Mouse (Mus musculus) kidney, embryonic 16.5 days (tissue): ENCODE data around the gene Ptgdr2. TPM values are rescaled to one million over a fixed set of nuclear protein-coding genes. Genes with fewer than 3 reads are reported as not detected.

Experiments used
- ATAC-seq: fragments of 200-750 bp; cut with Nextera tagmentation; 2 replicates; pipeline ENCODE4 v1.8.0; 2017; ENCODE audit warnings: moderate TSS enrichment; ENCODE audit not compliant: low FRiP score, low TSS enrichment
- H3K27ac ChIP-seq: fragments of 300-500 bp; sonication (generic); 2 replicates; pipeline ENCODE4 v1.5.1; 2014; ENCODE audit warnings: low read length
- H3K27me3 ChIP-seq: fragments of 300-500 bp; sonication (generic); 2 replicates; pipeline ENCODE4 v1.6.1; 2014; ENCODE audit warnings: low read length, control low read depth, mixed read lengths; ENCODE audit not compliant: insufficient read depth
- H3K36me3 ChIP-seq: fragments of 300-500 bp; sonication (generic); 2 replicates; pipeline ENCODE4 v1.6.1; 2014; ENCODE audit warnings: low read length, control low read depth, mixed read lengths; ENCODE audit not compliant: insufficient read depth
- H3K4me1 ChIP-seq: fragments of 300-500 bp; sonication (generic); 2 replicates; pipeline ENCODE4 v1.6.1; 2014; ENCODE audit warnings: low read length, control low read depth, mixed read lengths; ENCODE audit not compliant: insufficient read depth
- H3K4me2 ChIP-seq: fragments of 300-500 bp; sonication (generic); replicated peaks from 2 replicates; pipeline ENCODE4 v1.6.1; 2014; ENCODE audit warnings: low read depth, low read length
- H3K4me3 ChIP-seq: fragments of 300-500 bp; sonication (generic); 2 replicates; pipeline ENCODE4 v1.5.1; 2014; ENCODE audit warnings: mild to moderate bottlenecking, low read length
- H3K9ac ChIP-seq: fragments of 300-500 bp; sonication (generic); replicated peaks from 2 replicates; pipeline ENCODE4 v1.6.1; 2014; ENCODE audit warnings: low read length
- H3K9me3 ChIP-seq: fragments of 300-500 bp; sonication (generic); 2 replicates; pipeline ENCODE4 v1.6.1; 2016; ENCODE audit warnings: low read length, control low read depth
- WGBS: fragments of 180-500 bp; shearing (Covaris S2); extraction: QIAGEN DNeasy Blood & Tissue Kit; methylation state at CpG from one replicate; pipeline ENCODE4 v1.1.7; 2014; 5-methylcytosine and 5-hydroxymethylcytosine counted together
- polyA plus RNA-seq: library from polyadenylated mRNA; unstranded; fragments of >200 nt; fragmentation: Nextera tagmentation; extraction: Ambion mirVana; gene quantifications from 2 replicates; pipeline ENCODE4 v1.2.1, GENCODE M21; 2015

Ptgdr2 gene
- polyA plus RNA-seq, 1 experiment from 2014 or later, result 0.10 TPM

DNA sequence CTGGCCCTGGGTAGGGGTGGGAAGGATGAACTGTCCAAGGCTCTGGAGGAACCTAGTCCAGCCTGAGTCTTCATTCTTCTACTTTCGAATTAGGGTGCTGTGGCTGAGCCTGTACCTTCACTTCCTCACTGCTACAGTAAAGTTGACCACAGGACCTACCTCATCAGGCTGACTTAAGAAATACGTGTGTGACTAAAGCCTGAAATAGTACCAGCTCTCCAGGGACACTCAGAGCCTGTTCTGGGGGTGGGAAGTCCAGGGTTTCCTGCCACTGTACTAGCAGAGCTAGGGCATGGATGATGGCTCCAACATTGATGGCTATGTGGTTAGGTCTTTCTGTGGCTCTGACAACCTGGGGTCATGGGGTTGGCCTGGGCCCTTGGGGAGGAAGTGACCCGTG lies 7.0 kb downstream of the Ptgdr2 start:
- WGBS, result 84% methylated on average over 3 of the region's 3 CpGs
- Histone ChIP-seq H3K27me3 (no peaks in the 10 kb centered on the region), H3K9me3 (no peaks in the 10 kb centered on the region), H3K4me3 (no peak overlapping the region), H3K27ac (no peak overlapping the region), H3K4me2 (no peak overlapping the region), H3K36me3 (peaks cover 34% of the 10 kb centered on the region), H3K4me1 (peaks cover 28% of the 10 kb centered on the region), H3K9ac (no peak overlapping the region)
- ATAC-seq, result no peak

DNA sequence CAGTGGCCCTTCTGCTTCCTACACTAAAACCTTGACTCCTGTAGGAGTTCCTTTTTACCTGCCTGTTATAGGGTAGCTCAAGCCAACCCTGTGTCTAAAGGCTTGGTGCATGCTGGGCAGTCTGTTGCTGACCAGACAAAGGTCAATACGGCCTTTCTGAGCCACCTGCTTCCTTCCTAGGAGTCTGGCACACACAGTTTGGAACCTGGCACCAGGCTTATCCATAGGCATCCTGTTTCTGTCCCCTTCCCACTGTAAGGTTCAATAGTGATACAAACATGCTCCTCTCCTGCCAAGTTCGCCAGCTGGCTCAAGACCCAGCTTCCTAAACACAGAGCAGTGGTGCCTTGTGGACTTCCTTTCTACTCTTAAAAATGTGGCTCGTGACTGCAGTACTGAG lies 9.5 kb downstream of the Ptgdr2 start:
- H3K36me3 ChIP-seq, result peaks cover 34% of the 10 kb centered on the region
- peaks cover 24% of the 10 kb centered on the region for H3K4me1 ChIP-seq
- H3K27ac ChIP-seq, result no peak overlapping the region
- no peak overlapping the region for H3K4me3 ChIP-seq
- no peak for ATAC-seq
- no peak overlapping the region; the same call in 1 of the 2 replicates for H3K9ac ChIP-seq
- WGBS, result 74% methylated on average over 3 of the region's 3 CpGs
- no peaks in the 10 kb centered on the region for H3K9me3 ChIP-seq
- peak overlapping the region; percentile 100 for H3K4me2 ChIP-seq
- no peaks in the 10 kb centered on the region for H3K27me3 ChIP-seq

DNA sequence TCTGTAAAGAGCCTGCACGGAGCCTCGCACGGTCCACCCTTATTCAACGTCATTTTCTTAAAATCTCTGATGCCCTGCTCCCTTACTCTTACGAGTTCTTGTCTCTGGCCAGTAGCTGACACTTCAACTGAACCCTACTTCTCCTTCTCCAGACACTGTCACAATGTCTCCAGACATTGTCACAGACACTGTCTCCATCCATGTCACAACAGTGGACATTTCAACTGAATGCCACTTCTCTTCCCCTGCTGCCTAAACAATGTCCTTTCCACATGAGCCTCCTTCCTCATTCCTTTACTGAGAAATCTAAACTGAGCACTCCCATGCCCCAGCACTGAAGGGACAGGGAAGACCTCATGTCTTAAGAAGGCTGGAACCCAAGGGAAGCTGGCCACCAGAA lies 10.3 kb downstream of the Ptgdr2 start:
- Histone ChIP-seq H3K27me3 (no peaks in the 10 kb centered on the region), H3K4me3 (peak overlapping the region; percentile 89), H3K9me3 (no peaks in the 10 kb centered on the region), H3K9ac (peak overlapping the region; percentile 87), H3K27ac (no peak overlapping the region), H3K4me2 (peak overlapping the region; percentile 100), H3K36me3 (peaks cover 31% of the 10 kb centered on the region), H3K4me1 (peaks cover 31% of the 10 kb centered on the region)
- ATAC-seq, result no peak
- 84% methylated on average over 5 of the region's 5 CpGs for WGBS

GRCm38 (mm10) chr19:10948416-10948815 lies 11.5 kb downstream of the Ptgdr2 start:
- Histone ChIP-seq H3K9ac (peak overlapping the region; percentile 87), H3K27me3 (no peaks in the 10 kb centered on the region), H3K4me3 (peak overlapping the region; percentile 89), H3K9me3 (no peaks in the 10 kb centered on the region), H3K27ac (no peak overlapping the region), H3K4me1 (peaks cover 31% of the 10 kb centered on the region), H3K4me2 (peak overlapping the region; percentile 100), H3K36me3 (peaks cover 19% of the 10 kb centered on the region)
- WGBS, result 1% methylated on average over 20 of the region's 20 CpGs
- ATAC-seq, result no peak

GRCm38 (mm10) chr19:10949112-10949511 lies 12.2 kb downstream of the Ptgdr2 start, which contains the start of gene Ccdc86:
Gene Ccdc86 (minus strand): TSS chr19:10949266.
- Histone ChIP-seq H3K4me1 (peaks cover 31% of the 10 kb centered on the region), H3K9me3 (no peaks in the 10 kb centered on the region), H3K4me2 (peak within 1 kb of the TSS; percentile 100), H3K36me3 (peaks cover 12% of the 10 kb centered on the region), H3K27me3 (no peaks in the 10 kb centered on the region), H3K4me3 (peak within 1 kb of the TSS; percentile 89), H3K27ac (peak within 1 kb of the TSS; percentile 59; the same call in 1 of the 2 replicates), H3K9ac (peak within 1 kb of the TSS; percentile 87)
- under 1% methylated on average over 30 of the region's 30 CpGs for WGBS
- peak; percentile 97 for ATAC-seq

DNA sequence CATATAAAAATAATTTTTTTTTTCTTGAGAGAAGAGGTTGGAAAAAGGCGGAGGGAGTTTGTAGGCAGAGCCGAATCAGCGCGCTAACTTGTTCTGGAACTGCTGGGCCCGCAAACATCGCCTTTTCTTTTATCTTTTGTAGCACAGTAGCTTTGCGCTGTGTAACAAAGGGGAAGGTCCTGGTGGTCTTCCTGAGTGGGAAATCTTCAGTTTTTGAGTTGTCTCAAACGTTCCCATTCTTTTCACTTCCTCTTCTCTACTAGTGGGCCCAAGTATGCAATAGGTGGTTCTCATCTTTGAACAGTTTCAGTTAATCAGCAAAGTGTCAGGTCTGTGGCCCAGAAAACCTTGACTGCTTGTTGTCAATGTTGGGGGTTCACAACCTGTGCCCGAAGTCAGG lies 12.6 kb downstream of the Ptgdr2 start:
- Histone ChIP-seq H3K4me2 (peak overlapping the region; percentile 100), H3K4me3 (peak overlapping the region; percentile 89), H3K27ac (peak overlapping the region; percentile 59; the same call in 1 of the 2 replicates), H3K4me1 (peaks cover 31% of the 10 kb centered on the region), H3K27me3 (no peaks in the 10 kb centered on the region), H3K9ac (peak overlapping the region; percentile 70), H3K9me3 (no peaks in the 10 kb centered on the region), H3K36me3 (peaks cover 8% of the 10 kb centered on the region)
- no peak for ATAC-seq
- WGBS, result 33% methylated on average over 9 of the region's 9 CpGs

DNA sequence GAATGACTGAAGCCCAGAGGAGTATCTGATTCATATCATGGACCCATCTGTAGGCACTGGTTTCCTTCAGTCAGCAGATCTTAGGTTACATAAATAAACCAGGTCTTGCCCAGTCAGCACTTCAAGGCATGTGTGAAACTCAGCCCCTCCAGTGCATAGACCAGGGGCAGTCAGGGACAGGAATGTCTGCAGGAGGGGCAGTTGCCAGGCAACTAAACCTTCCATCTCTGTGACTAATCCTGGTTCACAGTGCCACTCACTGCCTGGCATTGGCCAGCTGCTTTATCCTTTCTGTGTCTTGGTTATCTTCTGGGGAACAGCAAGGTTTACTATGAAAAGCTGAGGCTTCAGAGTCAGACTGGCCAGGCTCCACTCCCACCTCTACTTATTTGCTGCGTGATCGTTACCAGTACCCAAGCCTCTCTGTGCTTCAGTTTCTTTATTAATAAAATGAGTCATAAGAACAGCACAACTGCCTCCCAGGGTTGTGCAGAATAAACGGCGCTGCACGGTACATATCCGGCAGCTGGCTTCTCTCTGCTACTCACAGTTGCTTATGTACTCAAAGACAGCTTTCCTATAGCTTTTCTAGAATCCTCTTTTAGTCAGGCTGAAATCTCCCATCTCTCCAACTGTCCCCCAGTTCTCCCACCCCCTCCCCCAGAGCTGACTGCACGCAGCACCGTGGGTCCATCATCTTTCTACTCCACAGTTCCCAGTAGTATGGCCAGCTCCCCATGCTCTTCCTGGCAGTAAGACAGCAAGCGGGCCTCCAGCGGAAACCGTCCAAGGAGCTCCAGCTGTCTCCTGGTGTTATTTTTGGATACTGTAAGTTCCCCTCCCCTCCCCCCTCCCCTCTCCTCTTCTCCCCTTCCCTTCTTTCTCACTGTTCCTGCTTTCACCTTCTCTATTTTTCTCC lies 15.3 kb downstream of the Ptgdr2 start:
- no peaks in the 10 kb centered on the region for H3K36me3 ChIP-seq
- H3K27me3 ChIP-seq, result peaks cover 8% of the 10 kb centered on the region; the same call in 1 of the 2 replicates
- no peak overlapping the region for H3K4me3 ChIP-seq
- peak overlapping the region; percentile 74 for H3K27ac ChIP-seq
- 53% methylated on average over 11 of the region's 11 CpGs for WGBS
- H3K9me3 ChIP-seq, result no peaks in the 10 kb centered on the region
- peak; percentile 40 for ATAC-seq
- H3K4me1 ChIP-seq, result peaks cover 22% of the 10 kb centered on the region
- H3K9ac ChIP-seq, result peak overlapping the region; percentile 18
- H3K4me2 ChIP-seq, result no peak overlapping the region

- Histone ChIP-seq H3K4me2 (no peak overlapping the region), H3K27ac (no peak overlapping the region), H3K27me3 (peaks cover 8% of the 10 kb centered on the region; the same call in 1 of the 2 replicates), H3K36me3 (no peaks in the 10 kb centered on the region), H3K4me1 (no peaks in the 10 kb centered on the region), H3K9ac (no peak overlapping the region), H3K4me3 (no peak overlapping the region), H3K9me3 (no peaks in the 10 kb centered on the region)
- WGBS, result 37% methylated on average over 11 of the region's 11 CpGs
- ATAC-seq, result peak; percentile 61
These were observed 22.4 kb downstream of the Ptgdr2 start for GRCm38 (mm10) chr19:10959085-10959977.

GRCm38 (mm10) chr19:10959978-10960346 lies 23.0 kb downstream of the Ptgdr2 start:
- H3K4me1 ChIP-seq, result no peaks in the 10 kb centered on the region

More at GRCm38 (mm10) chr19:10959978-10960346, 23.0 kb downstream of the Ptgdr2 start:
- no peak overlapping the region for H3K9ac ChIP-seq
- H3K9me3 ChIP-seq, result no peaks in the 10 kb centered on the region
- H3K4me2 ChIP-seq, result no peak overlapping the region
- ATAC-seq, result no peak
- H3K27ac ChIP-seq, result no peak overlapping the region
- 50% methylated on average over 12 of the region's 12 CpGs for WGBS
- no peak overlapping the region for H3K4me3 ChIP-seq
- peaks cover 8% of the 10 kb centered on the region; the same call in 1 of the 2 replicates for H3K27me3 ChIP-seq
- H3K36me3 ChIP-seq, result no peaks in the 10 kb centered on the region
